Mouse (Mus musculus) limb, embryonic 10.5 days (tissue): ENCODE data around the gene Vsir. TPM values are rescaled to one million over a fixed set of nuclear protein-coding genes. Genes with fewer than 3 reads are reported as not detected.

Experiments used
- DNase-seq: peaks from one replicate; pipeline ENCODE4 v3.0.0-alpha.2; 2017; ENCODE audit warnings: low spot score
- H3K27ac ChIP-seq: fragments of 300-500 bp; sonication (generic); 2 replicates; pipeline ENCODE4 v1.5.1; 2016; ENCODE audit warnings: mild to moderate bottlenecking
- H3K27me3 ChIP-seq: fragments of 300-500 bp; sonication (generic); 2 replicates; pipeline ENCODE4 v1.6.1; 2016; ENCODE audit warnings: low read depth, mild to moderate bottlenecking; ENCODE audit not compliant: poor library complexity, severe bottlenecking
- H3K36me3 ChIP-seq: fragments of 300-500 bp; sonication (generic); 2 replicates; pipeline ENCODE4 v1.6.1; 2016; ENCODE audit warnings: mild to moderate bottlenecking, moderate library complexity
- H3K4me1 ChIP-seq: fragments of 300-500 bp; sonication (generic); 2 replicates; pipeline ENCODE4 v1.6.1; 2016
- H3K4me3 ChIP-seq: fragments of 300-500 bp; sonication (generic); 2 replicates; pipeline ENCODE4 v1.5.1; 2016; ENCODE audit warnings: mild to moderate bottlenecking, moderate library complexity
- H3K9me3 ChIP-seq: fragments of 300-500 bp; sonication (generic); replicated peaks from 2 replicates; pipeline ENCODE4 v1.6.1; 2016; ENCODE audit warnings: mild to moderate bottlenecking
- WGBS: fragments of 180-500 bp; shearing (Covaris S2); methylation state at CpG from one replicate; pipeline ENCODE4 v1.1.7; 2016; 5-methylcytosine and 5-hydroxymethylcytosine counted together
- polyA plus RNA-seq: library from polyadenylated mRNA; unstranded; fragments of >200 nt; fragmentation: Nextera tagmentation; extraction: Ambion mirVana; gene quantifications from 2 replicates; pipeline ENCODE4 v1.2.1, GENCODE M21; 2016

Gene Vsir
- polyA plus RNA-seq, 1 experiment from 2014 or later = 1.1 TPM

GRCm38 (mm10) chr10:60346056-60346455, 595 bp upstream of the Vsir start:
- Histone ChIP-seq H3K9me3 (no peaks in the 10 kb centered on the region), H3K4me3 (peak overlapping the region; percentile 50; the same call in 1 of the 2 replicates), H3K27ac (no peak overlapping the region), H3K27me3 (peaks cover 27% of the 10 kb centered on the region), H3K36me3 (no peaks in the 10 kb centered on the region), H3K4me1 (peaks cover 45% of the 10 kb centered on the region)
- WGBS = 78% methylated on average over 4 of the region's 4 CpGs
- DNase-seq = no peak

GRCm38 (mm10) chr10:60347768-60348610, 1.3 kb downstream of the Vsir start:
- Histone ChIP-seq H3K27ac (no peak overlapping the region), H3K4me3 (no peak overlapping the region), H3K9me3 (no peaks in the 10 kb centered on the region), H3K27me3 (peaks cover 27% of the 10 kb centered on the region), H3K4me1 (peaks cover 63% of the 10 kb centered on the region), H3K36me3 (no peaks in the 10 kb centered on the region)
- 43% methylated on average over 9 of the region's 9 CpGs for WGBS
- DNase-seq = no peak

GRCm38 (mm10) chr10:60349056-60349455, 2.4 kb downstream of the Vsir start:
- WGBS = 34% methylated on average over 6 of the region's 6 CpGs
- DNase-seq = no peak
- Histone ChIP-seq H3K4me1 (peaks cover 67% of the 10 kb centered on the region), H3K36me3 (no peaks in the 10 kb centered on the region), H3K27me3 (peaks cover 27% of the 10 kb centered on the region), H3K4me3 (no peak overlapping the region), H3K9me3 (no peaks in the 10 kb centered on the region), H3K27ac (no peak overlapping the region; the same call in 1 of the 2 replicates)

GRCm38 (mm10) chr10:60349644-60350043, 3.0 kb downstream of the Vsir start:
- H3K36me3 ChIP-seq = no peaks in the 10 kb centered on the region
- no peak for DNase-seq
- peaks cover 27% of the 10 kb centered on the region for H3K27me3 ChIP-seq
- no peak overlapping the region for H3K27ac ChIP-seq
- WGBS = 87% methylated on average over 5 of the region's 5 CpGs
- H3K9me3 ChIP-seq = no peaks in the 10 kb centered on the region
- no peak overlapping the region for H3K4me3 ChIP-seq
- H3K4me1 ChIP-seq = peaks cover 67% of the 10 kb centered on the region

- H3K4me1 ChIP-seq = peaks cover 67% of the 10 kb centered on the region
- H3K27ac ChIP-seq = no peak overlapping the region
- no peak overlapping the region for H3K4me3 ChIP-seq
- no peaks in the 10 kb centered on the region for H3K9me3 ChIP-seq
- H3K36me3 ChIP-seq = no peaks in the 10 kb centered on the region
- 55% methylated on average over 5 of the region's 5 CpGs for WGBS
- DNase-seq = no peak
- H3K27me3 ChIP-seq = peaks cover 27% of the 10 kb centered on the region
These were observed 3.6 kb downstream of the Vsir start for GRCm38 (mm10) chr10:60350077-60350804.

DNA sequence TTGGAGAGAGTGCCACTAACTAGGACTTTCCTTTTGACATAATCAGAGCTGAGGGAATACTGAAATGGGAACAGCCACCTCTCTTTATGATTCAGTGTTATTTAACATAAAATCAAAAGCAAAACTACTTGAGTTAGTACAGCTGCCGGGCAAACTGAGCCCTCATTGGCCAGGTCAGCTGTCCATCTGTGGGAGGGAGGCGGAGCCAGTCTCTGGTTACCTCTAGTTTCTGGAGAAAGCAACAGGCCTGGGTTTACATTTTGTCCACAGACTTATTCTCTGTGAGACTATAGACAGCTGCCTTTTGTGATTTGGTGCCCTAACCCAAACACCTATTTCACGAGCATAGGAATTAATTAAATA, 4.1 kb downstream of the Vsir start:
- peaks cover 67% of the 10 kb centered on the region for H3K4me1 ChIP-seq
- H3K27me3 ChIP-seq = peaks cover 27% of the 10 kb centered on the region

DNA sequence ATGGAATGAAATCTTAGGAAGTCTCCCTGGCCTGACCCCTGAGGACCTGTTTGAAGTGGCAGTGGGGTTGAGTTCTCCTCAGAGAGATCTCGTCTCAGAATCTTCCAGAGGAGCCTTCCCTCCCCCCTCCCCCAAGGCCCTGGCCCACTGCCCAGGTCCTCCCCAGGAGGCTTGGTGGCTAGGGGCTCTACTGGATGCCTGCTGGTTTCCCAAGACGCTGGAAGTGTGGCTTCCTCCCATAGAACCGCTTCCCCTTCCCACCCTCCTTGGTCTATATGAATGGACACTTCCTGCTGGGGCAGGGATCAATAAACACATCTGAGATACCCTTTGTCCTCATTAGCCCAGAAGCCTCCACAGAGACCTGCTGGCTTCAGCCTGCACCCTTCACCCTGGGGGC, 4.6 kb downstream of the Vsir start:
- 28% methylated on average over 3 of the region's 3 CpGs for WGBS
- no peak for DNase-seq
- Histone ChIP-seq H3K36me3 (no peaks in the 10 kb centered on the region), H3K4me3 (no peak overlapping the region), H3K4me1 (peaks cover 67% of the 10 kb centered on the region), H3K27me3 (peaks cover 23% of the 10 kb centered on the region), H3K9me3 (no peaks in the 10 kb centered on the region), H3K27ac (peak overlapping the region; percentile 78)

More for the DNA sequence above, 4.1 kb downstream of the Vsir start:
- Histone ChIP-seq H3K4me3 (no peak overlapping the region), H3K9me3 (no peaks in the 10 kb centered on the region), H3K27ac (peak overlapping the region; percentile 78), H3K36me3 (no peaks in the 10 kb centered on the region)
- 45% methylated on average over 3 of the region's 3 CpGs for WGBS
- DNase-seq = peak; percentile 81

GRCm38 (mm10) chr10:60351761-60352455, 5.3 kb downstream of the Vsir start:
- WGBS = 31% methylated on average over 7 of the region's 7 CpGs

GRCm38 (mm10) chr10:60353241-60354002, 6.8 kb downstream of the Vsir start:
- WGBS = 73% methylated on average over 5 of the region's 5 CpGs
- DNase-seq = no peak
- Histone ChIP-seq H3K27me3 (peaks cover 4% of the 10 kb centered on the region), H3K9me3 (no peaks in the 10 kb centered on the region), H3K36me3 (no peaks in the 10 kb centered on the region), H3K27ac (0 out of 2 replicates have a peak overlapping the region, but pooled peaks have one; percentile 37), H3K4me3 (no peak overlapping the region), H3K4me1 (peaks cover 53% of the 10 kb centered on the region)

More at GRCm38 (mm10) chr10:60351761-60352455, 5.3 kb downstream of the Vsir start:
- Histone ChIP-seq H3K9me3 (no peaks in the 10 kb centered on the region), H3K27me3 (peaks cover 18% of the 10 kb centered on the region), H3K4me3 (no peak overlapping the region), H3K27ac (peak overlapping the region; percentile 78), H3K4me1 (peaks cover 60% of the 10 kb centered on the region), H3K36me3 (no peaks in the 10 kb centered on the region)
- no peak for DNase-seq

DNA sequence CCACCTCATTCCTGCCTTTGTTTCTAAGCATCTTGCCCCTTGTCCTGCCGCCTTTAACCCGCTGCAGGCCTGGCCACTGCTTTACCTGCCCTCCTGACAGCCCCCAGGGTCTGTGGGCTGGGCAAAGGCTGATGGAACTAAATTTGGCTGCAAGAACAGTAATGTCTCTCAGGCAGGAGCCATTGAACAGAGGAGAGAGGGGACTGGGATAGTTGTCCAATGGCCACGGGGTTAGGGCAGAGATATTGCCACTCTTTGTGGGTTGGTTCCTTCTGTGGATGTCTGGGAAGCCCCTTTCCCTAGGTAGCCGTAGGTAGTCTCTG, 7.3 kb downstream of the Vsir start:
- Histone ChIP-seq H3K4me1 (peaks cover 52% of the 10 kb centered on the region), H3K36me3 (no peaks in the 10 kb centered on the region), H3K4me3 (no peak overlapping the region), H3K9me3 (no peaks in the 10 kb centered on the region), H3K27ac (0 out of 2 replicates have a peak overlapping the region, but pooled peaks have one; percentile 37), H3K27me3 (no peaks in the 10 kb centered on the region)
- WGBS = 89% methylated on average over 4 of the region's 4 CpGs
- no peak for DNase-seq

GRCm38 (mm10) chr10:60354881-60355677, 8.4 kb downstream of the Vsir start:
- H3K36me3 ChIP-seq = no peaks in the 10 kb centered on the region
- 0 out of 2 replicates have a peak overlapping the region, but pooled peaks have one; percentile 37 for H3K27ac ChIP-seq
- no peaks in the 10 kb centered on the region for H3K27me3 ChIP-seq
- H3K9me3 ChIP-seq = no peaks in the 10 kb centered on the region
- H3K4me1 ChIP-seq = peaks cover 44% of the 10 kb centered on the region
- DNase-seq = no peak
- WGBS = 71% methylated on average over 11 of the region's 11 CpGs
- no peak overlapping the region for H3K4me3 ChIP-seq
